Mouse (Mus musculus): ENCODE measurements around the gene Socs3.

The Socs3 gene

GRCm38 (mm10) chr11:117972656-117973558, 3.1 kb upstream of the Socs3 start:
- in situ Hi-C loops (cut with MboI, MseI) = no loop called here

- in situ Hi-C loops (cut with MboI, MseI) = no loop called here
Observed at GRCm38 (mm10) chr11:117971646-117972242, 1.9 kb upstream of the Socs3 start.

- in situ Hi-C loops (cut with MboI, MseI) = no loop called here
Observed at GRCm38 (mm10) chr11:117971100-117971499, 1.3 kb upstream of the Socs3 start.

- in situ Hi-C loops (cut with MboI, MseI) = loop anchor here (5.0 kb wide), 1 partner anchor 97 kb away; the partner anchor contains the start of gene Tha1
Observed at GRCm38 (mm10) chr11:117969100-117969944, 525 bp downstream of the Socs3 start.

GRCm38 (mm10) chr11:117968716-117969099, 1.1 kb downstream of the Socs3 start:
- in situ Hi-C loops (cut with MboI, MseI) = loop anchor here (5.0 kb wide), 1 partner anchor 96 kb away; the partner anchor contains the start of gene Tha1

GRCm38 (mm10) chr11:117968016-117968671, 1.7 kb downstream of the Socs3 start:
- in situ Hi-C loops (cut with MboI, MseI) = loop anchor here (5.0 kb wide), 1 partner anchor 96 kb away; the partner anchor contains the start of gene Tha1

- in situ Hi-C loops (cut with MboI, MseI) = loop anchor here (5.0 kb wide), 1 partner anchor 95 kb away; the partner anchor contains the start of gene Tha1
Observed at GRCm38 (mm10) chr11:117967249-117968015, 2.4 kb downstream of the Socs3 start.

GRCm38 (mm10) chr11:117966506-117967100, 3.2 kb downstream of the Socs3 start:
- in situ Hi-C loops (cut with MboI, MseI) = loop anchor here (5.0 kb wide), 1 partner anchor 94 kb away; the partner anchor contains the start of gene Tha1

- in situ Hi-C loops (cut with MboI, MseI) = loop anchor here (5.0 kb wide), 1 partner anchor 93 kb away; the partner anchor contains the start of gene Tha1
Observed at GRCm38 (mm10) chr11:117965561-117965981, 4.3 kb downstream of the Socs3 start.

- in situ Hi-C loops (cut with MboI, MseI) = loop anchor here (5.0 kb wide), 1 partner anchor 93 kb away; the partner anchor contains the start of gene Tha1
Observed at GRCm38 (mm10) chr11:117965052-117965451, 4.8 kb downstream of the Socs3 start.

- in situ Hi-C loops (cut with MboI, MseI) = no loop called here
Observed at GRCm38 (mm10) chr11:117964294-117964693, 5.6 kb downstream of the Socs3 start.

- in situ Hi-C loops (cut with MboI, MseI) = no loop called here
Observed at GRCm38 (mm10) chr11:117963872-117964271, 6.0 kb downstream of the Socs3 start.

GRCm38 (mm10) chr11:117963091-117963793, 6.6 kb downstream of the Socs3 start:
- in situ Hi-C loops (cut with MboI, MseI) = no loop called here

GRCm38 (mm10) chr11:117962228-117963067, 7.4 kb downstream of the Socs3 start:
- in situ Hi-C loops (cut with MboI, MseI) = no loop called here

- in situ Hi-C loops (cut with MboI, MseI) = no loop called here
Observed at GRCm38 (mm10) chr11:117960601-117961000, 9.2 kb downstream of the Socs3 start.

- in situ Hi-C loops (cut with MboI, MseI) = no loop called here
Observed at GRCm38 (mm10) chr11:117959741-117960381, 10.0 kb downstream of the Socs3 start.

- in situ Hi-C loops (cut with MboI, MseI) = no loop called here
Observed at GRCm38 (mm10) chr11:117959166-117959565, 10.7 kb downstream of the Socs3 start.

- in situ Hi-C loops (cut with MboI, MseI) = no loop called here
Observed at GRCm38 (mm10) chr11:117958197-117958596, 11.7 kb downstream of the Socs3 start.
